Mouse (Mus musculus) left cerebral cortex, adult 2 months (tissue): ENCODE data around the gene Ggcx. TPM values are rescaled to one million over a fixed set of nuclear protein-coding genes. Genes with fewer than 3 reads are reported as not detected.

Experiments
- DNase-seq, 2 experiments: peaks; one replicate each; pipeline ENCODE4 v3.0.0; 2021 to 2022; ENCODE audit warnings: low spot score in 2 of 2, mixed read lengths in 1 of 2; ENCODE audit errors: extremely low spot score in 1 of 2
- H3K27ac ChIP-seq: fragments of 200-600 bp; 2 replicates; pipeline ENCODE4 v1.8.1; 2022
- H3K4me3 ChIP-seq: fragments of 200-600 bp; 2 replicates; pipeline ENCODE4 v1.8.1; 2022
- CTCF ChIP-seq: fragments of 200-600 bp; IDR thresholded peaks from 2 replicates; pipeline ENCODE4 v1.8.1; 2022; ENCODE audit warnings: antibody characterized with exemption, mild to moderate bottlenecking, moderate library complexity
- intact Hi-C: fragments of 180-260 bp; cut with DNase I; formaldehyde crosslinking; loops from one replicate; pipeline ENCODE4 v1.15.1; 2025
- total RNA-seq, 2 experiments: library from RNA; stranded (reverse); gene quantifications; 2 replicates each; pipeline ENCODE4 v1.2.3; 2021

Ggcx gene
- total RNA-seq, 2 experiments from 2014 or later = 25.7 to 26.9 TPM

DNA sequence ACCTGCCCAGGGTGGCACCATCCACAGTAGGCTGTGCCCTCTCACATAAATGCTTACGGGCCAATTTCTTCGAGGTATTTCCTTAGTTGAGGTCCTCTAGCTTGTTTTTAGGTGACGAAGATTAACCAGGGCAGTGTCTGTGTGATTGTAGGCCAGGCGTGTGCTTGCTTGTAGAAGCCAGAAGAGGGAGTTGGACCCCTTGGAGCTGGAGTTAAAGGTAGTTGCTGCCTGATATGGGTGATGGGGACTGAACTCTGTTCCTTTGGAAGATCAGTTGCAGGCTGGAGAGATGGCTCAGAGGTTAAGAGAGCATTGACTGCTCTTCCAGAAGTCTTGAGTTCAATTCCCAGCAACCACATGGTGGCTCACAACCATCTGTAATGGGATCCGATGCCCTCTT is 1.1 kb downstream of the Ggcx start:
- no peak; the same call in 1 of the 2 replicates for TF ChIP-seq CTCF
- intact Hi-C loops = no loop called here
- no peak overlapping the region for H3K27ac ChIP-seq
- DNase-seq = no peak
- peak overlapping the region; percentile 59 for H3K4me3 ChIP-seq

DNA sequence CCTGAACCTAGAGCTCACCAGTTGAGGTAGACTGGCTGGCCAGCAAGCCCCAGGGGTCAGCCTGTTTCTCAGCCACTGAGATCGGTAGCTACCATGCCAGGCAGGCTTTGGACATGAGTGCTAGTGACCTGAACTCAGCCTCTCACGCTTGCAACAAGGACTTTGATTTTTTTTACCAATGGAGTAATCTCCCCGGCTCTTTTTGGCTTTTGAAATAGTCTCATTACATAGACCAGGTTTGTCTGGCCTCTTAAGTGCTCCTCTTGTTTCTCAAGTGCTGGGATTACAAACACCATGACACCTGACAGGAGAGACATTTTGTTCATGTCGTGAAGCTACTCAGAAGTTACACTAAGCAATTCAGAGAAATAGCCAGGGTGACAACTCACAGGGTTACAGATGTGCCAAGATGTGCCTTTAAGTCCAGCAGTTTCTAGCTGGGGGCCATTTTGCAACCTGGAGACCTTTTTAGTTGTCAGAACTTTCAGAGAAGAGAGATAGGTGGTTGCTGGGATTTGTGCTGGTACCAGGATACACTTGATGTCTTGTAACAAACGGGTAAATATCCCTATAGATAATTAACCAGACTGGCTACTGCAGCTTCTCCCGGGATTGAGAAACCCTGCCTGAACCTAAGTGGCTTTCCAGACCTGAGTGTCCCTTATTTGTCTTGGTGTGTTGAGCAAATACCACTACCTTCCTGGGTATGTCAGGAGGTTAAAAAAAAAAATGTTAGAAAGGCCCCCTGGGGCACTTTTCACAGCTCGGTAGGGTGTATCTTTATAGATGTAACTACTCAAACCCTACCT is 2.1 kb downstream of the Ggcx start:
- Histone ChIP-seq H3K4me3 (no peak overlapping the region), H3K27ac (no peak overlapping the region)
- no peak for DNase-seq
- intact Hi-C loops = no loop called here
- no peak for TF ChIP-seq CTCF

DNA sequence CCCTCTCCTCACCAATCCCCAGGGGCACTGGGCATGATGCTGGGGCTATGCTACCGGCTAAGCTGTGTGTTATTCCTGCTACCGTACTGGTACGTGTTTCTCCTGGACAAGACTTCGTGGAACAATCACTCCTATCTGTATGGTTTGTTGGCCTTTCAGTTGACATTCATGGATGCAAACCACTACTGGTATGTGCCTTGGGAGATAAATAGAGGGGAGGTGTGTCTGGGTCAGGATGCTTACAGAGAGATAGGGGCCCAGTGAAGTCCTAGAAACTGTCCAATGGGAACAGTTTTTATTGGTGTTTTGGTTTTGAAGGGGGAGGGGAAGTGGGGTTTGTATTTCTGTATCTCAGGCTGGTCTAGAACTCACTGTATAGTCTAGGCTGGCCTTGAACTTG is 4.2 kb downstream of the Ggcx start:
- no peak for DNase-seq
- no peak for TF ChIP-seq CTCF
- intact Hi-C loops = no loop called here
- Histone ChIP-seq H3K4me3 (no peak overlapping the region), H3K27ac (no peak overlapping the region)

DNA sequence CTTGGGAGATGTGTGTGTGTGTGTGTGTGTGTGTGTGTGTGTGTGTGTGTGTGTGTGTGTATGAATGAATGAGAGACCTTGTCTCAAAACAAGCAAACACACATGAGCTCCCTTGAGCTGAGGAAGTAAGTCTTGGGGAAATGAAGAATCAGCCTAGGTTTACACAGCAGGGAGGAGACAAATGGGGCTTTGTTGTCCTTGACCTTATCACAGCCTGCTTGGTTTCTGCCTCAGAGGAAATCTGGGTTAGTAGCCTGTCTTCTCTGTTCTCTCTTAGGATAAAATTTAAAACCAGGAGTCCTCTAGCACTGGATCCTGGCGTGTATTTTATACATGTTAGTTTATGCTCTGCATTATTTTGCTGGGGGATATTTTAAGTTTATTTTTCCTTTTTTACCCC is 5.7 kb downstream of the Ggcx start:
- intact Hi-C loops = no loop called here
- H3K4me3 ChIP-seq = no peak overlapping the region
- DNase-seq = no peak
- TF ChIP-seq CTCF = no peak
- H3K27ac ChIP-seq = no peak overlapping the region

DNA sequence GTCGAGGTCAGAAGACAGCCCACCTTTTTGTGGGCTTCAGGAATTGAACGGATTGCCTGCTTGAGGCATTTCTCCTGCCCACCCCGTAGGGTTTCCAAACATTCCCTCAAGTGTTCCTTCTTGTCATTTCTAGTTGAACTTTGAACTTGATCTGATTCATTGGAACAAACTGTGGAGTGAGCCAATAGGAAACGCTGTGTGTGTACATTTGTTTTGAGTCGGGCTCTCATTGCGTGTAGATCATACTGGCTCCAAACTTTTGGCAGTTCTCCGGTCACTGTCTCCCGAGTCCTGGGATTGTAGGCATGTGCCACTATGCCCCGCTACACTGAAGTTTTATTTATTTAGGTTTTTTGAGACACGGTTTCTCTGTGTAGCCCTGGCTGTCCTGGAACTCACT is 6.8 kb downstream of the Ggcx start:
- H3K4me3 ChIP-seq = no peak overlapping the region
- no peak for TF ChIP-seq CTCF
- intact Hi-C loops = no loop called here

DNA sequence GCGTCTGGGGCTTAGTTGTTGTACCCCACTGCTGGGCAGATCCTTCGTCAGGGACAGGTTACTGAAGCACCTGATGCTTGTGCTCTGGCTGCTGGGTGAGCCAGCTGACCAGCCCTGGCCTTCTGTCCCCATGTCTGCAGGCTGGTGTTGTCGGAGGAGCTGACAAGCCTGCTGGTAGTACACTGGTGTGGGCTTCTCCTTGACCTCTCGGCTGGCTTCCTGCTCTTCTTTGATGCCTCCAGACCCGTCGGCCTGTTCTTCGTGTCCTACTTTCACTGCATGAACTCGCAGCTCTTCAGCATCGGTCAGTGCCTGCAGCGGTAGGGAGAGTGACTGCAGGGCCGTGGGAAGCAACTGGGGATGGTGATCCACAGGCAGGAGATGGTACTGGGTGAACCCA is 11.5 kb downstream of the Ggcx start:
- intact Hi-C loops = no loop called here
- Histone ChIP-seq H3K4me3 (no peak overlapping the region), H3K27ac (no peak overlapping the region)
- TF ChIP-seq CTCF = no peak
- DNase-seq = no peak

More for the DNA sequence above, 6.8 kb downstream of the Ggcx start:
- no peak for DNase-seq
- no peak overlapping the region for H3K27ac ChIP-seq

DNA sequence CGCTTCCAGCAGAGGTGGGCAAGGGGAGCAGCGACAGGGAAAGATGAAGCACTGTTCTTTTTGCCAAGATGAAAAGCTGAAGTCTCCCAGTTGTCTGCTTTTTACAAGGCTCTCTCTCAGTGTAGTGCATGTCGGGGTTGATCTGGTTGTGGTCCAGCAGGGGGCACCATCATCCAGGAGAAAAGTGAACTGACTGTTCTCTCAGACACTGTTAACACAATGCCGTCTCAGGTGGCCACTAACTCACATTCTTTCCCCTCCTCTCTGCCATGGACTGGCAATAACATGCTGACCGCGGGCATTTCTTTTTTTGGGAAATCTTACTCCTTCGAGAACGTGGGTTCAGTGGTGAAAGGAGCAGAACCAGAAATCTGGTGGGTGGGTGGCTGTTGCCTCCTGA is 13.9 kb downstream of the Ggcx start:
- peak; percentile 74 to 75 for DNase-seq
- intact Hi-C loops = loop anchor here (1.0 kb wide), 2 partner anchors 106 to 138 kb away; no protein-coding TSS in a partner anchor
- H3K27ac ChIP-seq = no peak overlapping the region
- no peak overlapping the region for H3K4me3 ChIP-seq
- peak; percentile 88 for TF ChIP-seq CTCF

DNA sequence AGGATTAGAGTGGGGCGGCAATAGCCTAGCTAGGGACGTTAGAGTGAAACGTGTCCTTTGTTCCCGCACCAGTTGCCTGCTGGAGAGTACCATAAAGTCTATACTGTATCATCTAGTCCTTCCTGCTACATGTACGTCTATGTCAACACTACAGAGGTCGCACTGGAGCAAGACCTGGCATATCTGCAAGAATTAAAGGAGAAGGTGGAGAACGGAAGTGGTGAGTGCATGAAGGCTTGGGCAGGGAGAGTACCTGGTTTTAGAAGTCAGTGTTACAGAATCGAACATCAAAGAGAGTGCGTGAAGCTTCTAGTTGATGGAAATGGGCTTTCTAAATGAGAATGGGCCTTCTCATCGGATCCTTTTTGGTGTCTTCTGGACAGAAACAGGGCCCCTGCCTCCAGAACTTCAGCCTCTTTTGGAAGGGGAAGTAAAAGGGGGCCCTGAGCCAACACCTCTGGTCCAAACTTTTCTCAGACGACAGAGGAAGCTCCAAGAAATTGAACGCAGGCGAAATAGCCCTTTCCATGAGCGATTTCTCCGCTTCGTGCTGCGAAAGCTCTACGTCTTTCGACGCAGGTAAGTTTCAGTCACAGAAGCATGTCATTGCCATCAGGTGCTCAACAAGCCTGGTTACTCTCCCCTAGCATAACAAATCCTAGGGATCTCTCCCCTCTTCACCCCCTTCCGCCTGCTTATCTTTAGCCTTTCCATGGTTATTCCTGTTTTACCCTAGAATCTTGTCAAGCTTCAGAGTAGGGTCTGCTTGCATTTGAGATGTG is 15.1 kb downstream of the Ggcx start:
- no peak for DNase-seq
- intact Hi-C loops = no loop called here
- no peak overlapping the region for H3K4me3 ChIP-seq
- no peak overlapping the region for H3K27ac ChIP-seq
- no peak for TF ChIP-seq CTCF

DNA sequence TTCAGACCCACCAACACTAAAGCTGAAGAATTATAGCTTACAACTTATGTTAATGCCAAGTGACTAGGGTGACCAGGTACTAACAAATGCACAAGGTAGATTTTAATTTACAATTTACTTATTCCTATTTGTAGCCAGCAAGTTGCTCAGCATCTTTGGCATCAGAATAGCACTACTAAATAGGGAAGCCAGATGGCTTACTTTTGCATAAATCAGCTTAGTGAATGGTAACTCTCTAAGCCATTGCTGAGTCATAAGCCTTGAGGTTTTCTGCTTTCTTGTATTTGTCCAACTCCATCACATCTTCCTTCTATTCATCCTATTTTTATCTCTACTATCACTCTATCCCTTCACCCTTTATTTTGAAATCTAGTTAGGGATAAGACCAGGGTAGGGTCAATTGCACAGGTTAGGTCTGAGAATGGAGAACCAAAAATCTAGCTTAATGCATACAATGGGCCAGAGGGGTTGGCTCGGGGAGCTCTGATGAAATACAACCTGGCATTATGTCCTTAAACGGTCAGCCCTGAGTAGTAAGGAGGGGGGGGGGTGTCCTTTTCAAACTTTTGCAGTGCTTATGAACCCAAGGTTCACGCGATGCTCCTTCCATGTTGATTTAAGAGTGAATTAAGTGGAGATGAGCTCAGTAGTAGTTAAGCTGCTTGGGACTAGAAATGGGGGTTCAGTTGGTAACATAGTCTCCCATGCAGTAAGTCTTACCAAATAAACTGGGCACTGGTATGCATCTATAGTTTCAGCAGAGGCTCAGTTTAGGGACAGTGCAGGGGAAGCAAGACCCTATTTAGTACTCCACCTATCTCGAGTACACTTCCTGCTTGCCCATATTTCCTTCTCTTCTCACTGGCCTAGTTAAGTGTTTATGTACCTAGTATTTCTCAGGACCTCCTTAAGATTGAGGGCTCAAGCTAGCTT is 17.1 kb downstream of the Ggcx start:
- no peak overlapping the region for H3K4me3 ChIP-seq
- intact Hi-C loops = no loop called here
- peak; percentile 12; the same call in 1 of the 2 replicates for TF ChIP-seq CTCF
- peak overlapping the region; percentile 19; the same call in 1 of the 2 replicates for H3K27ac ChIP-seq
- no peak for DNase-seq

DNA sequence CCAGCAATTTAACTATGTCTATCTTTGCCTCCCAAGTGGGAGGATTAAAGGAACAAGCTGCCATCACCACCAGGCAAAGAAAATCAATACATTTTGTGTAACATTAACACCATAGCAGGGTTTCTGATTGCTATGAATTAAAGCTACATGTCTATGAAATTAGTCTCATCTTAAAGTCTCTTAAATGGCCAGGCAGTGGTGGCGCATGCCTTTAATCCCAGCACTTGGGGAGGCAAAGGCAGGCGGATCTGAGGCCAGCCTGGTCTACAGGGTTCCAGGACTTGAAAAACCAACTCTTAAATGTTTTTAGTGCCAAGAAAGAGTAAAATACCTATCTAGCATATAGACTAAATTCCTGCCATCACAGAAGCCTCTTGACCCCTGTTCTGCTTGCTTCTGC is 18.0 kb downstream of the Ggcx start:
- no peak for DNase-seq
- intact Hi-C loops = no loop called here
- Histone ChIP-seq H3K27ac (no peak overlapping the region; the same call in 1 of the 2 replicates), H3K4me3 (no peak overlapping the region)
- no peak for TF ChIP-seq CTCF

DNA sequence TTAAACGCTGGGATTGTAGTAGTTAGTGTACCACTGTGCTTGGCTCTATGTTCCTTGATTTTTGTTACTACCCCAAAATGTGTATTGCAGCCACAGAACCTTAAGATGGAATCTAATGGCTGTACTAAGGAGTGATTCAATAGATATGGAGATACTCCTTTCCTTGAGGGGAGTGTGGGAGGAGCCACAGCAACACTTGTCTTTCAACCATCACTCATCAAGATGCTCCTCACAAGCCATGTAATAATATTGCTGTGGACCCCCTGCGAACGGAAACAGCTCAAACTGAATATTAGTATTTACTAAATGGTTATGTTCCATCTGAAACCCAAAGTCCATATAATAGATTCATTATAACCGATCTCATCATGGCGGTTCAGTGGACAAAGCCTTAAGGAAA is 24.1 kb downstream of the Ggcx start:
- intact Hi-C loops = no loop called here
- Histone ChIP-seq H3K4me3 (peak overlapping the region; percentile 92), H3K27ac (peak overlapping the region; percentile 100)
- TF ChIP-seq CTCF = no peak
- no peak for DNase-seq
